Mouse (Mus musculus): ENCODE measurements around the gene Arhgap19. TPM values are rescaled to one million over a fixed set of nuclear protein-coding genes. Genes with fewer than 3 reads are reported as not detected.

Arhgap19 gene
- total RNA-seq, 2 experiments from 2014 or later = 9.5 to 10.2 TPM

DNA sequence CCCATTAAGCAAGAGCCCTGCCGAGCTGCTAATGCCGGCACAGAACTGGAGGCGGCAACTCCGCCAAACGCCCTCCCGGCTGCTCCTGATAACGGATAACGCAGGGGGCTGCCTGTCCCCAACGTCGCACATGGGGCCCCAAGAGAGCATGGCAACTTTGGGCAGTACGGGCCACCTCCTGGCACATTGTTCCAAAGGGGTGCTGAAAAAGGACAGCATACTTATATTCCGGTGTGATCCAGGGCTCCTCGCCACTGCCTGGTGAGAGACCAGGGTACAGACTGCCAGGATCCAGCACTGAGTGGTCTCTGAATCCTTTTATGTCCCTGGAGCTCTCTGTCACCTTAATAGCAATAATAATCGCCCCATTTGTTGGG is 63.4 kb downstream of the Arhgap19 start:
- DNase-seq = no peak

DNA sequence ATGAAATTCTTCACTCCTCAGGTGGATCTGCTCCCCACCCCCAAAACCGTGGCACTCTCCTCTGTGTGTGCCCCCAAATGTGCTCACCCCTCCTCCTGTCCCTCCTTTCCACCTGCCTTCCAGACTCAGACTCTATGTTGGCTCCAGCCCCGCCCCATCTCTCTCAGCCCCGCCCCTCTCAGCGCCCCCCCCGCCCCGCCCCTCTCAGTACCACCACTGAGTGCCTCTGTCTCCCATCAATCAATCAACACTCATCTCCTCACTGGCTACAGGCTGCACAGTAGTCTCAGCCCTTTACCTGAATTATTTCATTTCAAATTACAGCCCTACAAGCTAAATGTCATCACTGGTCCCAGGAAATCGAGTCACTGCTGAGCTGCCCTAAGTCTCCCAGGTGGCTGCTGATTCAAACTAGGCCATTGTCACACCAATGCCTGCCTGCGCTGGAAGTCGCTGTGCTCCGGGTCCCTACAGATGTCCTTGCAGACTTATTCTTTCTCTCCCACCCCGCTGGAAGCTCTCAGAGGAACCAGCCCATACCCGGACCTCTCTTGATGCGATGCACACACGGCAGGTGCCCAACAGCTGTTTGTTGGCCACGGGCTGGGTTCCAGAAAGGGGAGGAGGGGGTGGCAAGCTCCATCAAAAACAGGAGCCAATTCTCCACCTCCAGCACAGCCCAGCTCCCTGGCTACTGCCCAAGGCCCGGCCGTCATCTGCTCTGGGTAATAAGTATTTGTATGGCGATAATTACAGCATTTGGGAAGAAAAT is 64.0 kb downstream of the Arhgap19 start:
- DNase-seq = peak; percentile 18

DNA sequence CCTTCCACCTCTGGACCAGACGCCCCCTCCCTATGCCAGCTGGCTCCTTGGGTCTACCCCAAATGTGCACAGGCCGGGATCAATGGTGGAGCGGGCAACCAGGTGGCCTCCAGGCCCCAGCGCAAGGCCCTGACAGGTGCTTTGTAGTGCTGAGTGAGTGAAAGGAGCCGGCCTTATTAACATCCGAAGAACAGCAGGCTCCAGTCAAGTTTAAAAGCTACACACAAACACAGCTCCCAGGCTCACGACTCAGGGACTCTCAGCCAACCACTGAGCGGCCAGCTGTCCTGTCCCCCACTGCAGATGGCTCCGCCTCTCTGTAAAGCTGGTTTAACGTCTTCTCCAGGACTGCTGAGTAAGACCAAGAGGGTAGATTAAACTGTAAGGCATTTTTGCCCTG is 67.2 kb downstream of the Arhgap19 start:
- no peak for DNase-seq

DNA sequence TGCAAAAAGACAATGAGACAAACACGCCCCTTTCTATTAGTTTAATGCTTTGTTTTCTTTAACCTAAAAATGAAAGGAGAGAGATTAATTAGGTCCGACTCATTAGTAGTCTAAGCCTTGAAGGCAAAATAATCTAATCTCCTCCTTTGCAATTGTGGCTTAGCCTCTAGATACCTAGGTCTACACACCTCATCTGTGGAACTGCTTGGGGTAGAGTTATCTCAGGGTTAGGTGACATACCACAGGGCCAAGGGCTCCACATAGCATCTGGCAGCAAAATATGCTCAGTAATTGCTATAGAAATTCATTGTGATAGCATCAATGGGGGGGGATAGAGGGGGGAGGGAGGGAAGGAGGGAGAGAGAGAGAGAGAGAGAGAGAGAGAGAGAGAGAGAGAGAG is 76.4 kb downstream of the Arhgap19 start:
- no peak for DNase-seq

DNA sequence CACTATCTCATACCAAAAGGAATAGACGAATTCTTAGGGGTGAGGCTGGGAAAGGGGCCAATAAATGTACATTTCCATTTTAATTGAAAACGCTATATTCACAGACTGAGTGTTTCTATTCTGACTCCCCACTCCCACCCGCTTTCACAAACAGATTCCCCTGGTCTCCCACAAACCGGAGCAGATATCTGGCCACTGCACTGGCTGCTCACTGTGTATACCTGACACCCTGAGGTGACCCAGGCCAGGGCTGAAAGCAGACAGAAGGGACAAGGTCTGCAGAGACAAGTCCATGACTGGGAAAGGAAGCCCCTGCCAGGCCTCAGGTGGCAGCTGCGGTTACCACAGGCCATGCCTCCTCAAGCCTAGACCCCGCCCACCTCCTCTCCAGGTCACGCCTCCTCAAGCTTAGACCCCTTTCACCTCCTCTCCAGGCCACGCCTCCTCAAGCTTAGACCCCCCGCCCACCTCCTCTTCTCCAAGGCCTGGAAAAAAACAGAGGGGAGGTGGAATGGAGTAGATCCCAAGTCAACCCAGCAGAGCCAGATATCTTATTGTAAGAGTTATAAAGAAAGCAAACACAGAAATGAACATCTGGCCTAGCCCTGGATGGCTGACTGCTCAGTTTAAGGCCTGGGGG is 76.9 kb downstream of the Arhgap19 start:
- no peak for DNase-seq

DNA sequence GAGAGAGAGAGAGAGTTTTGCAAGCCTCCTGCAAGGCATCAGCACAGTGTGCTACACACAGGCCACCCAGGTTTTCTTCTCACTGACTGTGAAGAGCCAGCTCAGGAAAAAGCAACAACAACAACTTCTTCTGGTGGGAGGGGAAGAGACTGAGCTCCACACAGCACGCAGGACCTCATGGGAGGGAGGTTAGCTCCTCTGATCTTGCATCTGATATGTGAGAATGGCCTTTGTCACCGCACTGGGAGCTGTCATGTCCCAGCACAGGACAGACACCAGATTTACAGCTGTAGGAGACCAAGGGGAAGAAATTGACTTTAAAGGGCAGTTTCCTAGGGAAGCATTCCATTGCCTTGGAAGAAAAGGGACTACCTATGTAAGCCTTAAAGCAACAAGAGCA is 78.5 kb downstream of the Arhgap19 start:
- no peak for DNase-seq

DNA sequence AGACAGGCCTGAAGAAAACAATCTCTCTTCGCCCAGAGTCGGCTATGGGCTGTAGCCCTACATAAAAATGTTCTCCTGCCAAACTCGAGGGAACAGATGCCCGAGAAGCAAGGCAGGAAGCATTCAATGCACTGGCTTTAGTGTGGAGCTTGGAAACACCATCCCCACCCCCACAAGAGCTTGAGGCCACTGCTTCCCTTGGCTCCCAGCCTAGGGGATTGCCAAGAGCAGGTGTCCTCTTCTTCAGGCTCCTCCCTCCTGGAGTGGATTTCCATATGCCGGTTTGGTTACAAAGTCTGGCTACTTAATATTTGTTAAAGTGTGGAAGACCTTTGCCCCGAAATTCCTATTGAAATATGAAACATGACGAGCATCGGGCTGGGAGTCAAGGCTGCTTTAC is 82.4 kb downstream of the Arhgap19 start:
- no peak for DNase-seq

Other genes with a start within 250 kb of the Arhgap19 start
- gene Gm340, start 219.7 kb downstream of the Arhgap19 start, total RNA-seq (2021) = 10 to 100 TPM; 15.4 to 16.3 TPM
- gene Slit1, start 58.4 kb downstream of the Arhgap19 start, total RNA-seq (2021) = not detected
- gene Frat1, start 27.9 kb upstream of the Arhgap19 start, total RNA-seq (2021) = 1 to 10 TPM; 2.1 to 2.3 TPM
- 1 to 10 TPM; 3.6 to 3.9 TPM for gene Frat2, start 46.1 kb upstream of the Arhgap19 start, total RNA-seq (2021)
- 10 to 100 TPM; 19.9 to 23.4 TPM for gene Rrp12, start 94.1 kb upstream of the Arhgap19 start, total RNA-seq (2021)
- gene Pgam1, start 109.9 kb upstream of the Arhgap19 start, total RNA-seq (2021) = 100 to 1,000 TPM; 150 to 162 TPM
- gene Exosc1, start 131.4 kb upstream of the Arhgap19 start, total RNA-seq (2021) = 10 to 100 TPM; 18.0 to 18.2 TPM
- 10 to 100 TPM; 30.7 to 31.7 TPM for gene Zdhhc16, start 131.4 kb upstream of the Arhgap19 start, total RNA-seq (2021)
- 10 to 100 TPM; 19.3 to 20.1 TPM for gene Mms19, start 179.1 kb upstream of the Arhgap19 start, total RNA-seq (2021)
- 10 to 100 TPM; 26.4 to 28.3 TPM for gene Ubtd1, start 179.7 kb upstream of the Arhgap19 start, total RNA-seq (2021)
- gene Ankrd2, start 234.0 kb upstream of the Arhgap19 start, total RNA-seq (2021) = under 1 TPM in 1 of 2 experiments, not detected in 1; 0.25 TPM
- 1 to 10 TPM; 2.5 to 2.8 TPM for gene Hoga1, start 243.6 kb upstream of the Arhgap19 start, total RNA-seq (2021)